Mouse (Mus musculus) lung, postnatal 25 days (tissue): Measurements from ENCODE around the gene Akap8l.
A peak's percentile ranks its signal among the peaks of the same experiment; 100 is the strongest.

Experiments
- DNase-seq: peaks from one replicate; pipeline ENCODE4 v3.0.0; 2022; ENCODE audit warnings: low spot score

Akap8l gene

DNA sequence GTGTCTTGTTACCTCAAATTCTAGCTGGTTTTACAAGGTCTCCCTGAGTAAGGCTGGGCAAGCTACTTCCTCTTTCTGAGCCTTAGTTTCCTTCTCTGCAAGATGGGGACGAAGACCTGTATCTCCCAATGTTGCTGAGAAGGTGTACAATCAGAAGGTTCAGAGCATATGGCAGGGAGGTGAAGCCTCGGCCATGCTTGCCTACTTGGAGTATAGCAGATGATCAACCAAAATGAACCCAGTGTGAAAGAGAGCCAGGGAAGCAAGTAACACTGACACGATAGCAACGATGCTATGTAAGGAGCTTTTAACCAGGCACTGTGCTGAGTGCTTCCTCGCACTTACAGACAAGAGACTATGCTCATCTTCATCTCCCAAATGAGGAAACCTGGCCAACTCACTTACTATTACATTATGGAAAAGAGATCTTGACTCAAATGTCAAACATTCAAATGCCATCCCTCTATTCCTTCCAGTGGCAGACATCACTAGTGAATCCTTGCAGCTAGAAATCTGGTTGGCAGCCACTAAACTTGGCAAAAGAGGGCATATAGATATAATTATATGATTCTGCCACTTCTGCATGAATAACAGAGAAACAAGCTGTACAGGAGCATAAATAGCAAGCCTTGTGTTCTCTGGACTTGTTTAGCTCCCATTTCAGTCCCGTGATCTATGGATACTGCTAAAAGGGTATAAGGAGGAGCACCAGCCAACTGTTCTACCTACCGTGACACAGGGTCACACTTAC, 8.0 kb upstream of the Akap8l start:
- no peak for DNase-seq

DNA sequence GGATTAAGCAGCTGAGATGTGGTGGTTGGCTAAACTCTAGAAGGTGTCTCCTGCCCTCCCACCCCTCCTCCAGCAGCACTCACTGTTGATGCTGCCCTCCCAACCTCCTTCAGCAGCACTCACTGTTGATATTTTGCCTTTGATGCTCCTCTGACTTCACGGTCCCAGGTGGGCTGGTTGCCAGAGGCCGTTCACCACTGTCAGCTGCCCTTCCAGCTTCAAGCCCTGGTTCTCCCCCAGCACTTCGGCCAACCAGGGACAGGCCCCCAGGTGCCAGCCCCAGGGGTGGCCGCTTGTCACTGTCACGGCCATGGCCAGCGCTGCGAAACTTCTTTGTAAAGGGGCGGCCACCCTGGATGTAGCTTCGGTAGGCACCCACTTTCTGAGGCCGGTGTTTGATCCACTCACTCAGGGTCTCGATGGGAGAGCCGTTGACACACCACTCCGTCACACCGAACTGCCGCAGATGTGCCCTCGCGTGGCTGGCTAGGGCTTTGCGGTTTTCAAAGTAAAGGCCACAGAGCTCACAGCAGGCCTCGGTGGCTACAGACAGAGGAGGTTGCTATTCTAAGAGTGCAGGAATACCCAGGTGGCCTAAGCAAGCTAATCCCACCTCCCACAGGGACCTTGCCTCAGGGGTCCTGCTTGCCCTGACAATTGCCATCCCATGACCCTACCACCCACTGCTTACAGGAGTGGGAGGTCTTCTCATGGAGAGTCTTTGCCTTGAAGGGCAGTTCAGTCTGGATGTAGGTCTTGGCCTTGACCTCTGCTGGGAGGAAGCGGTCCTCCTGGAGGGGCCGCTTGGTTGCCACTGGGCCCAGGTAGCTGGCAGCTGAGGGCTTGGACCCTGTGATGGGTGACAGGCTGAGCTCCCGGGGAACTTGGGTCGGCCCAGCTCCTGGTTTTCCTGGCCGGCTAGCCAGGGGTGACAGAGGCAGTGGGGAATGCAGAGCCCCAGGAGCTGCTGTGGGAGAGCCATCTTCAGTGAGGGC, 6.7 kb upstream of the Akap8l start:
- no peak for DNase-seq

DNA sequence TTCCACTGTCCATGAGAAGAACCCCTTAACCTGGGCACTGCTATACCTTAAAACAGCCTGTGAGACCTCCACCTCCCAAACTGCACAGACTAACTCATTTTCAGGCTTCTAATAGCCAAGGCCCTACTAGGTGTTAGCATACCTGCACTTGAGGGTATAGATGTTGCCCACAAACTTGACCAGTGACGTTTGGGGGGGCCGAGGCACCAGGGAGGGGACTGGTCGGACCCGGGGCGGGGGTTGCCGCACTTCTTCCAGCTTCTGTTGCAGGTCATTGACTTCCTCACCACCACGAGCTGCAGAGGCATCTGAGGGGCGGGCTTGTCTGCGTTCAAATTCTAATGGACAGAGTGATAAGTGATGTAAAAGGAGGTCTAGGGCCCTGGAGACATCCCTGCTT, 5.9 kb upstream of the Akap8l start:
- DNase-seq, result no peak

DNA sequence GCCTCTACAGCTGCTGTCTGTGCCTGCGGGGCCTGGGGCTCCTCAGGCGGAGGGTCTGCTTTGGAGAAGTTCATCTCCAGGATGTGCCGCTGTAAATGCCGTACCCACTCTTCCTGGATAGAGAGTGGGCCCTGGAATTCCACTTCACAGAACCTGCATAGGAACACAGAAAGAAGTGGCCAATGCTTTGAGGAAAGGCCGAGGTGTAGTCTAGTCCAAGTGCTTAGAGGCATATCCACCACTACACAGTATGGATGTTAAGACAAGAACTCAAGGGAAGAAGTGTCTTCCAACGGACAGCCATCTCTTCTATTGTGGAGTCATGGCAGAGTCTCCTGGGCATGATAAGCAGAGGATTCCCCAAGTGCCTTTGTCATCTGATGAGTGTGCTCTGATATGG, 4.6 kb upstream of the Akap8l start:
- DNase-seq, result no peak

DNA sequence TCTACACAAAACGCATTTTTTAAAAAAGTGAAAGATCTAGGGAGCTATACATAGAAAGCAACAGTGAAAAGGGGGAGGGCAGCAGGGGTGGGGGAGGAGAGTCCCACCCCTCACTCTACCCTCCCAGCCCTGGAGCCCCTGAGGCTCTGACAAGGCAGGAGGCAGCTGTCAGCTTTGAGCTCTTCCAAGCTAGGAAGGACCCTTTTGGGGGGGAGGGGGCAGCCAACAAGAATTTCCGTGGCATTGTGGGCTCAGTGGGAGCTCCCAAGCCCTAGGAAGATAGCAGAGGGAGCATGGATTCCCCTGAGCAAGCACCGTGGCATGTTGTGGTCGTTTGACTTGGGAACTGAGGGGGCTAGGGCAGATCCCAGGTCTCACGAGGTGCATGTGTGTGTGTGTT, 3.8 kb upstream of the Akap8l start:
- no peak for DNase-seq

DNA sequence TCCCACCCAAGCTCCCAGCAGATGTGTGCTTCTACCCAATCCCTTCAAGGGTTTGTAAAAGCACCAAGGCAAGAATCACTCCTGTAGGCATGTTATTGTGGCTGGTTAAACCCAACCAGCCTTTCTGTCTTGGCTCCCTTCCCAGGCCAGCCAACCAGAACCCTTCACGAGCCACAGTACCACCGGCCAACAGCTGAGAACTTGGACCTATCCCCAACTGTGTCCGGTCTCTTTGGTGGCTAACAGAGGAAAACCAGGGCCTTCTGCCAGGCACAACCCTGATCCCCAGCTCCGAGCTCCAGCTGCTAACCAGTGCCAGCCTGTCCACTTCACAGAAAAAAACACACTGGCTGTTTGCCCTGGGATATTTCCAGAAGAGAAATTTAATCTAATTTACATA, 3.3 kb upstream of the Akap8l start:
- DNase-seq, result no peak

DNA sequence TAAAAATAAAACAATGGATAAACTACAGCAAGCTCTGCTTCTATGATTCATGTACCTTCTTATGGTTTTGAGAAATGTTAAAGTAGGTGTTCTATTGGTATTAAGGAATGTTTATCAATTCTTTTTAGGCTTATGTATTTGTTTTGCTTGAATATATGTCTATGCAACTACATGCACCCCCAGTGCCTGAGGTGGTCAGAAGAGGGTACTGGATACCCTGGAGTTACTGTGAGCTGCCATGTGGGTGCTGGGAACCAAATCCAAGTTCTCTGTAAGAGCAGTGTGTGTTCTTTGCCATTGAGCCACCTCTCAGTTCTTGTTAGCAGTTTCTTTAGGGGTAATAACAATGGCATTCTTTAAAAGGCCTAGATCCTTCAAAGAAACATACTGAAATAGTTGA, 1.3 kb upstream of the Akap8l start:
- no peak for DNase-seq

DNA sequence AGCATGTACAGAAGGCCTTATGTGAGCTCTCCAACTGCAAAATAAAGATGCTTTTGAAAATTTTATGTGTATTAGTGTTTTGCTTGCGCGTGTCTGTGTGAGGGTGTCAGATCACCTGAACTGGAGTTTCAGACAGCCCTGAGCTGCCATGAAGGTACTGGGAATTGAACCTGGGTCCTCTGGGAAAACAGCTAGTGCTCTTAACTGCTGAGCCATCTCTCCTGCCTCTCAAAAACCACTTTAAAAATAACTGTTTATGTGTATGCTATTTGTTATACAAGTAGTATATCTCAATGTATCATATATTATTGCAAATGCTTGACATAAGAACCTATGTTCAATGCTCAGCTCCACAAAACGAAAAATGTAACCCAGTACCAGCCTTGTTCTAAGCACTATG, 862 bp upstream of the Akap8l start:
- DNase-seq, result no peak

DNA sequence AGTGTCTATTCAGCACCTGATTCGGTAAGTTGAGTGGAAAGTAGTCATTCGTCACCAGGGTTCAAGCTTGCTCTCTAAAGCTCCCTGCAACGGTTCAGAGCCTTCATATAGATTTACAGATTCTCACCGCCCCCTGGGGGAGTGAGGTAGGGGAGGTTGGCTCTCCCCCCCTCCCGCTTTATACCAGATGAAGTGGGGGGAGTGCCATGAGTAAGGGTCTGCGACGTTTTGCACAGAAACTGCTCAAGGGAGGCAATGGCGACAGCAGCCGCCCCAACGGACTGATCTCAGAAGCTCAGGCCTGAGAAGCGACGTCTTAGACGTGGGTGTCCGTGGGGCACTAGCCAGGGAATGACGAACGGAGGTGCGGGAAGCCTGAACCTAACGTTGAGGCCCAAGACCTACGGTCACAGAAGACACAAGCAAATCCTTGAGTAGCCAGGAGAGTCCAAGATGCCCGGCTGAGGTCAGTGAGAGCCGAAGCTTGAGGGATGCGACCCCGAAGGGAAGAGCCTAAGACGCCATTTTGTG, 491 bp downstream of the Akap8l start:
- DNase-seq, result no peak

DNA sequence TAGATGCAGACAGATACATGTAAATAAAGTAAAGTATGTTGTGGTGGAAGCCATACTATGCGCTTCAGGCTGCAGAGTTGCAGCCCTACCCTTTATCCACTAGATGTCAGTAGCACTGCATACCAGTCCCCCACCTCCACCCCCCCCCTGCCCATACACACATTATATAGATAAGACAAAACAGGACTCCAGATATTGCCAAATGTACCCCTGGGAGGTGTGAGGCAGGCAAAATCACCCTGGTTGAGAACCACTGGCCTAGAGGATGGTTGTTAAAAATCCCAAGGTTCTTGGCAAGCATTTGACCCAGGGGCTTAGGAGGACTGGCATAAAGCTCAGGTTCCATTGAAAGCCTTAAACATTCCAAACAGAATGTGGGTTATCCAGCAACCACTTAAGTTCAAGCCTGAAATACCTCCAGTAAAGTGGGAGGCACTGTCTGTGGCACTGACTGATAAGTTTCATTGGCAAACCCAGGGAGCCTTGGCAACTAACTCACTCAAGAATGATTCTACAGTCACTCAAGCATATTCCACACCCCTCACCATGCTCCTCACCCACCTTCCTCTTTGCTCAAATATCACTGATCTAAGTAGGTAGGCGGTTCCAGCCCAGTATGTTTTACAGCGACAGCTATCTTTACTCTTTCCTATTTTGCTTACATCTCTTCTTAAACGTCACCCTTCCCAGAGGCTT, 1.2 kb downstream of the Akap8l start:
- peak; percentile 37 for DNase-seq

DNA sequence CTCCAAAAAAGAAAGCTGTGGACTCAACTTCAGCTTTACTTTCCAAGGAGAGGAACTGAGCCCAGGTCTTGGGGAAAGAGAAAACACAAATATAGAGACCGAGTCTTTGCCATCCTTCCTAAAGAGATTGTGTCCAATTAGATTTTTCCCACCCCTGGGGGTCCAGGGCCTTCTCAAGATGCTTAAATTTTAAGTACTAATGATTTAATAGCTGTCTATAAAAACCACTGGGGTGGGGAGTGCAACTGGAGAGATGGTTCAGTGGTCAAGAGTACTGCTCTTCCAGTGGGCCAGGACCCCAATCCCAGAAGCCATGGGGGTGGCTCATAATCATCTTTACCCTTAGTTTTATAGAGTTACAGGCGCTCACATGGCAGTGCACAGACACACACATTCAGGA, 2.0 kb downstream of the Akap8l start:
- no peak for DNase-seq

DNA sequence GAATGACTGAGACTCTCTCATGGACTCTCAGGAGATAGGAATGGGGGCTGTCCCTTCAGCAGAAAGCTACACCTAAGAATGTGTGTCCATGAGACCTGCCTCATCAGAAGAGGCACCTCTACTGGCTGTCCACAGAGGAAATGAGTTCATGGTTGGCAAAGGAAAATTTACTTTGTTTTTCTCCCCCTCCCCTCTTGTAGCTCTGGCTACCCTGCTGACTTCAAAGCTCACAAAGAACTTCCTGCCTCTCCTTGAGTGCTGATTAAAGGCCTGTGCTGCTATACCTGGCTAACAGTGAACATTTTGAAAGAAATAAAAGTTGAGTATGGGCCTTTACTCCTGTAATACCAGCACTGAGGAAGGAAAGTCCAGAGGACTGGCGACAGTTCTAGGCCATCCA, 9.3 kb downstream of the Akap8l start:
- DNase-seq, result no peak

DNA sequence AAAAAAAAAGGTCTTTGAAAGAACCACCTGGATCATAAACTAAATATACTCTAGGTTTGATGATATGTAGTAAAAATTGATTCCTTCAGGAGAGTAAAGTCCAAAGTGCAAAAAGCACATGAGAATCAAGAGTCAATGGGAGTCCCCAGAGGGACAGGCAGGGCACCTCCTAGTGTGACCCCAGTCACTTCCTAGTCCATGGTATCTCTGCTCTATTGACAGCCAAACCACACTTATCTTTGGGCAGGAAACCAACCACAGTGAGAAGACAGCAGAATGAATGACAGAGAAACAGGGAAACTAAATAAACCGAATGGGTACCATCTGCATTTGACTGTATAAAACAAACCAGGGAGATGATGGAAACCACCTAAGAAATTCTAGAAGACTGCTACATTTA, 10.3 kb downstream of the Akap8l start:
- no peak for DNase-seq

DNA sequence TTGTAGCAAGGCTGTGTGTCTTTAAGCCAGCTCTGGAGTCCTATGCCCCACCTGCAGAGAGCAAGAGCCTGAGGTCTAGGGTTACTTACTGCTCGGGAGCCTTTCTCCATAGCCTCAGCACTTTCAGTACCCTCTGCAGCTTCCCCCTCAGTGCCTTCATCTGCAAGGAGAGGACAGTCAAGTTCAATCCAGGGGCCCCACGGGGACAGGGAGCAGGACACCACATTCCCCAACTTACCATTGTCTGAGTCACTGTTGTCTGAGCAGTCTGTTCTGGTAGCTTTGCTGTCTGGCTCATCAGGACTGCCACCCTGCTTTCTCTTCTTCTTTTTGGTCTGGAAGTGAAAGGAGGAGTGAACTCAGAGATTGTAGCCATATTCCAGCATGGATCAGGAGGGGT, 14.5 kb downstream of the Akap8l start:
- DNase-seq, result no peak

DNA sequence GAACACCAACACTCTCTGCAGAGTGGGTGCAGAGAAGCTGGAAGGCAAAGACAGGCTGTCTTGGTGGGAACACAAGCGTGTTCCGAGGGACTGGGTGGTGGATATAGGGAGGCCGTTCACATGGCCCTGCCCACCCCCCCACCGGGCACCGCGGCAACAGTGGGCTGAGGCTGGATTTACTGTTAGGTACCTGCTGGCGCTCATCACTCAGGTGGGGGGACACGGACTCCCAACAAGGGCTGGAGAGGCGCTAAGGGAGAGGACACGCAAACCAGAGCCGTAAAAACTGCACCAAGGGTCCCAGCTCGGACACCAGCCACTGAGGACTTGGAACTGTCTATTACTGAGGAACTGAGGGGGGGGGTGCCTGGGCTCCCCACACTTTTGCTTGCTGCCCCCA, 15.5 kb downstream of the Akap8l start:
- no peak for DNase-seq

DNA sequence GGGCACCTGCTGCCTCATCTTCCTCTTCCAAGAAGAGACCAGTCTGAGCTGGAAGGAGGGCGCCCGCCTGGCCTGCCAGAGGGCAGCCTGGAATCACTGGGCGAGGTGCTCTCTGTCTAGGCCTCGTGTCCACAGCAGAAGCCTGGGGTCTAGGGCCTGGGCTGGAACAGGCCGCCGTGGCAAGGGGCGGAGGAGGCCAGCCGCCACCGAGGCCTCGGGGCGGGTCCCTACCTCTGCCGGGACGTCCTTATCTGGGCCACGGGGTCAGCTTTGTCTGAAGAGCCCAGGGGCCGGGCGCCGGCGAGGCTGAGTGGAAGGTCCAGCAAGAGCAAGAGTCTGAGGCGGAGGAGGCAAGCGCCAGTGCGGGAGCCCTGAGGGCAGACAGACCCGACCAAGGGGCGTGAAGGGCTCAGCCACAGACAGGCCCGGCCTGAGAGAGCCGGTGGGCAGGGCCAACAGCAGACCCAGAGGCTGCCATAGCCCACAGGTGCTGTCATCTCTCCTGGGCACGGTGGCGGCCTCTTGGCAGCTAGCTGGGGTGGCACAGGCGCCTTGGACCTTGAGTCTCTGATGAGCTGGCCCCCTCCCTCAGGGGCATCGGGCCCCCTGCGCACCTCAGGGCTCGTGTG, 16.6 kb downstream of the Akap8l start:
- no peak for DNase-seq

DNA sequence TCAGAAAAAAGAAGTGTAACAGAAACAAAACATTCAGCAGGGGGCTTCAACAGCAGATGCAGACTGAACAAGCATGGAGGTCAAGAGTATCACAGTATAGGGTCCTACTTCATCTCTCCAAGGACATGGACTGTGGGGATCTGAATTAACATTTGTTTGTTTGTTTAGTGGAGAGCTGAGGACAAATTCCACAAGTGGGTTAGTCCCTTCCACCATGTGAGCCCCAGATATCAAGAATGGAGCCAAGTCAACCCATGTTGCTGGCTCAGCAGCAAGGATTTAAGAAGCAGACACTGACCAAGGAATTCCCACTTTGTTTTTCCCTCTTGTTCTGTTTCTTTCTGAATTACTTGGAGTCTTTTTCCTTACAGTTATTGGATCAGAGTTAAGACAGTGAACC, 22.9 kb downstream of the Akap8l start:
- no peak for DNase-seq

DNA sequence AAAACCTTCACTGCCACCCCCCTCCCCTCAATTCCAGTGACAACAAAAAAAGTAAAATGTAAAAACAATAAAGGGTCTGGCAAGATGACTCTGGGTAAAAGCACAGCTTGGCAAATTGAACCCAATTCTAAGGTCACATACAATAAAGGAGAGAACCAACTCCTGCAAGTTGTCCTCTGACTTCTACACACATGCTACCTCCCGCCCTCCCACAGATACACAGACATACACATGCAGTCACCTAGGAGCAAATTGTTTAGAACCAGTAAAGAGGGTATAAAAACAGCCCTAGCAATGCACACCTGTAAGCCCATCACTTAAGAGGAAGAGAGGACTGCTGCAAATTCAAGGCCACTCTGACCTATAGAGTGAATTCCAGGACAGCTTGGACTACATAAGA, 27.6 kb downstream of the Akap8l start:
- DNase-seq, result no peak

DNA sequence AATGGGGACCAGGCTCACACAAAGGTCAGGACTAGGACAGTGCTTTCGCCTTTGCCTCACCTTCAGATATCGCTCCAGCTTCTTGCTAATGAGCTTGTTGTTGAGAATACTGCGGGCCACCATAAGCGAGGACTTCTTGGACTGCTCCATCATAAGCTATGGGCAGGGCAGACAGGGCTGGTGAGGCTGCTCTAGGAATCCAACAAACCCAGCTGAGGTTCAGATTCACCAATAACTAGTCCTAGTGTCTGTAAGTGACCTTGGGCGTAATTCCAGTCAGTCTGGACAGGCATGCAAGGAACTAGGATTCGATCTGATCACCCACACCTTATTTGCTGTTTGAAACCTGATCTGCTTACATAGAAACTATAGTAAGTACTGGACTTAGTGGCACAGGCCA, 28.6 kb downstream of the Akap8l start:
- DNase-seq, result no peak

DNA sequence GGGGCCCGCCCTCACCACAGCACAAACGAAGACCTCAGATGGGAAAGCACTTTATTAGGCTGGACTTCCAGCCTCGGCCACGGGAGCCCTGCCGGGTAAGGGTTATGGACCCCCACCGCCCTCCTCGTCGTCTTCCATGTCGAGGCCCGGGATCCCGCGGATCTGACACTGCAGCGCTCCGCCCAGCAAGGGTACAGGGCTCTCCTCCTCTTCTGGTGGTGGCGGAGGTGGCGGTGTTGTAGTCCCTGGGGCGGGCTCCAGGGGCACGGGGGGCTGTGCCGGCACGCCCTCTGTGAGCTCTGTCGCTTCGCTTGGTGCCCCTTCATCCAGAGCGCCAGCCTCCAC, 29.0 kb downstream of the Akap8l start:
- DNase-seq, result no peak

DNA sequence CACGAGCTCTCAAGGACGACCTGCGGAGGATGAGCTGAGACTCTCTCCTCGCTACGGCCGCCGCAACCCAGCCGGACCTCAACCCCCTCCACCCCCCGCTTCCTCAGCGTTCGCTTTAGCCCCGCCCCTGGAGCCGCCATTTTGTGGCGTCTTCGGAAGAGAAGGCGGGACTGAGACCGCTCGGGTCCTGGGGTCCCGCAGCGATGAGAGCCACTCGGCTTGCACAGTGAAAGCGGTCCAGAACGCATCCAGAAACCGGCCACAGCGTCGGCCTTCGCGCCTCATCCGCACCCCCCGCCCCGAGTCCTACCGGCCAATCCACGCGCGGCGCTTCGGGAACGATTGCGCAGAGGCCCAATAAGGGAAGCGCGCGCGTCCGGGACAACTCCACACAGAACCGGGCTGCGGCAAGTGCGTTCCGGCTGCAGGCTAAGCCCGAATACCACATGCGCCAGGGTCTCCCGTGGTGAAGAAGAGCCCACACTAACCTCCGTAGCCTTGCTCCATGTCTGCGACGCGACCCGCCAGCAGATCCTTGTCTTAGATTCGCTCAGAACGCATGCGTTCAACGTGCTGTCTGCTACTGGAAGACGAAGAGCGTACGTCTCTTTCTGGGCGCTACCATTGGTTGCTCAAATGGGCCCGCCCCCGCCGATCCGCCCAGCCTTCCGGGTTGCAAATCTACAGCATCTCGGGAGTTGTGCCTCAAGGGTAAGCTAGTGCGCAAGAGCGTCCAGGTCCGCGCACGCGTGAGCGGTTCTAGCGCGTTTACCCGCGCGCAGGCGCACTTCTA, 29.6 kb downstream of the Akap8l start, which contains the start of gene Akap8:
TSS of gene Akap8 (minus strand) at position 642 of the 793 bp plus-strand sequence.
- DNase-seq, result peak; percentile 99
